Mouse (Mus musculus) spleen, postnatal 4 days (tissue): ENCODE measurements around the gene Btbd35f17.
"Not testable (repeated sequence)": the region's sequence is repeated elsewhere in the genome, so short reads cannot be mapped to it uniquely, and the experiment has no call there.

ENCODE experiments used
- DNase-seq, 2 experiments: peaks; one replicate each; pipeline ENCODE4 v3.0.0; 2022; ENCODE audit warnings: low spot score in 2 of 2

Gene Btbd35f17

GRCm38 (mm10) chrX:4370336-4370735, at the start of gene Btbd35f17:
Gene Btbd35f17, plus strand, starts transcription at chrX:4370636.
- not testable (repeated sequence) for DNase-seq
